Mouse (Mus musculus) adipose tissue, adult 10 weeks (tissue): ENCODE measurements around the gene Rfx6. TPM values are rescaled to one million over a fixed set of nuclear protein-coding genes. Genes with fewer than 3 reads are reported as not detected.

Source experiments
- polyA plus RNA-seq: library from polyadenylated mRNA; stranded (reverse); fragments of 350-450 nt; fragmentation: Illumina TruSeq; extraction: RNeasy Lipid Tissue Mini Kit (QIAGEN cat#74804); gene quantifications from one replicate; pipeline ENCODE4 v1.2.3, GENCODE M21; 2014; ENCODE audit warnings: low read depth, low replicate concordance

Gene Rfx6
- polyA plus RNA-seq: not detected

DNA sequence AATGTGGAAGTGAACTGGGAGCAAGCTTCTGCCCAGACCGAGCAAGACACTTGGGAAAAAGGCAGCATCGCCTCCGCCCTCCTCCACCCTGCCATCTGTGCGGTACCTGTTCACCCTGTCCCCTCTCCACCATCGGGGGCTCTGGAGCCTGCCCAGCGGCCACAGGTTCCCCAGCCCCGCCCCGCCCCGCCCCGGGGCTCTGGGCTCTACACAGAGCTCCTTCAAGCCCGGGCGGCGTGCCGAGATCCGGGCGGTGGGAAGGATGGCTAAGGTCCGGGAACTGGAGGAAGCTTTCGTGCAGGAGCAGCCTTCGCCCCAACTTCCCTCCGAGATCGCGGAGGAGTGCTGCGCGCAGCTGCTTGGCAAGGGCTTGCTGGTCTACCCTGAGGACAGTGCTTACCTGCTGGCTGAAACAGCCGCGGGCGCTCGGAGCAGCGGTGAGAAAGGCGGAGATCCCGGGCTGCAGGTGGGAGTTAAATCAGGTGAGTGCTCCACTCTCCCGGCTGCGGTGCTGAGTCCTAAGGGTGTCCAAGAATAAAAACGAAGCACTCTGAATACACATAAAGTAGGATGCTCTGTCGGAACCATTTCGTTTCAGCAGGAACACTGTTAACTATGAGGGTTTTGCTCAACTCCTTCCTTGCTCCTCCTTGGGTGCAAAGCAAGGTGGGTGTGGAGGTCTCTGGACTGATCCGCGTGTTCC is at the start of gene Rfx6:
TSS of gene Rfx6 (plus strand) at position 209 of the 703 bp plus-strand sequence.

DNA sequence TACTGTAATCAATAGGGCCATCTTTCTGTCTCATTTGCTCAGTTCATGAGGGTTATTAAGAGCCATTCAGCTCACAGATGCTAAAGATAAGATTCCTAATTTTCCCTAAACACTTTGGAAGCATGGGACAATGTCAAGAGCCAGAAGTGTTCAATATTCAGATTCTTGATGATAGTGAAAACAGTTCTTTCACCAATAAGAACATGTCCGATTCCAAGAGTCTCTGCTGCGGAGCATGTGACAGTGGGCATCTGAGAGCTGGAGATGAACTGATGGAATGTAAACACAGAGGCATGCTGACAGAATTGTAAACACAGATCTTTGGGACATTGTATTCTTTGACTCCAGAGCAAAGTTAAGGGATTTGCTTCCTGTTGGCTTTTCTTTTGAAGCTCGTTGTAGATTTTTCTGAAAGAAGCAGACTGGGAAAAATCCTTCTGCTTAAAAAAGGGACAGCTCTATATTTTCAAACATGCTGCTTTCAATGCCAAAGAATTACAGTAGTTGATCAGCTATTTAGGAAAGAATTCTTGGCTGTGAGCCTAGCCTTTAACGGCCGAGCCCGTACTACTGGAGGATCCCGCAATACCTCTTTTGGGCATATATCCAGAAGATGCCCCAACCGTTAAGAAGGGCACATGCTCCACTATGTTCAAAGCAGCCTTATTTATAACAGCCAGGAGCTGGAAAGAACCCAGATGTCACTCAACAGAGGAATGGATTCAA is 46.0 kb upstream of the Rfx6 start, which contains the start of gene Gprc6a:
TSS of gene Gprc6a (minus strand) at position 51 of the 726 bp plus-strand sequence.

Other genes starting within 250 kb of the Rfx6 start
- 7.4 TPM for gene Gm49339, start 197.1 kb upstream of the Rfx6 start, polyA plus RNA-seq
- 14.2 TPM for gene Lilr4b, start 197.1 kb upstream of the Rfx6 start, polyA plus RNA-seq
- gene Lilrb4a, start 186.8 kb upstream of the Rfx6 start, polyA plus RNA-seq: 19.1 TPM
- not detected for gene Fam162b, start 87.2 kb upstream of the Rfx6 start, polyA plus RNA-seq
- not detected for gene Gprc6a, start 46.3 kb upstream of the Rfx6 start, polyA plus RNA-seq